Mouse (Mus musculus) urinary bladder, postnatal 25 days (tissue): ENCODE measurements at regions not wholly inside any gene's neighbourhood (a gene's known extent, or its start where the extent isn't known, plus 50 kb on each side); places are given as distances from the start of the nearest gene placed in this dataset.
"Not testable (repeated sequence)": the region's sequence is repeated elsewhere in the genome, so short reads cannot be mapped to it uniquely, and the experiment has no call there.

Experiments
- DNase-seq: peaks from one replicate; pipeline ENCODE4 v3.0.0; 2022; ENCODE audit warnings: low spot score

GRCm38 (mm10) chr15:25245631-25246030 is 167.9 kb downstream of the Basp1 start:
- no peak for DNase-seq

- no peak for DNase-seq
Observed at GRCm38 (mm10) chr15:25237665-25238664, 175.6 kb downstream of the Basp1 start.

- DNase-seq: no peak
Observed at GRCm38 (mm10) chr15:25236191-25236723, 177.3 kb downstream of the Basp1 start.

GRCm38 (mm10) chr15:25234064-25234700 is 179.4 kb downstream of the Basp1 start:
- DNase-seq: no peak

- no peak for DNase-seq
Observed at GRCm38 (mm10) chr15:25230213-25230612, 183.4 kb downstream of the Basp1 start.

GRCm38 (mm10) chr15:25229807-25230206 is 183.8 kb downstream of the Basp1 start:
- no peak for DNase-seq

GRCm38 (mm10) chr15:25227496-25227895 is 186.1 kb downstream of the Basp1 start:
- DNase-seq: no peak

- DNase-seq: no peak
Observed at GRCm38 (mm10) chr15:25225936-25226335, 187.6 kb downstream of the Basp1 start.

GRCm38 (mm10) chr15:25225431-25225830 is 188.1 kb downstream of the Basp1 start:
- DNase-seq: no peak

GRCm38 (mm10) chr15:25221749-25222148 is 191.8 kb downstream of the Basp1 start:
- DNase-seq: no peak

- no peak for DNase-seq
Observed at GRCm38 (mm10) chr15:25216375-25216774, 197.2 kb downstream of the Basp1 start.

GRCm38 (mm10) chr15:25202097-25202496 is 211.5 kb downstream of the Basp1 start:
- no peak for DNase-seq

- not testable (repeated sequence) for DNase-seq
Observed at GRCm38 (mm10) chr15:25200249-25200648, 213.3 kb downstream of the Basp1 start.

GRCm38 (mm10) chr15:25187881-25188326 is 225.7 kb downstream of the Basp1 start:
- no peak for DNase-seq

GRCm38 (mm10) chr15:25172755-25173154 is 240.8 kb downstream of the Basp1 start:
- no peak for DNase-seq

GRCm38 (mm10) chr15:25146371-25146770 is 267.2 kb downstream of the Basp1 start:
- DNase-seq: no peak

GRCm38 (mm10) chr15:25144228-25144627 is 269.3 kb downstream of the Basp1 start:
- peak; percentile 15 for DNase-seq

- no peak for DNase-seq
Observed at GRCm38 (mm10) chr15:25140389-25141181, 273.0 kb downstream of the Basp1 start.

GRCm38 (mm10) chr15:25137091-25137490 is 276.5 kb downstream of the Basp1 start:
- no peak for DNase-seq

- no peak for DNase-seq
Observed at GRCm38 (mm10) chr15:25135471-25136262, 277.9 kb downstream of the Basp1 start.

- DNase-seq: no peak
Observed at GRCm38 (mm10) chr15:25130096-25130495, 283.5 kb downstream of the Basp1 start.
